Mouse (Mus musculus) G1E (cell line): ENCODE data around the gene Usp36.

Experiments
- CTCF ChIP-seq: IDR thresholded peaks from 2 replicates; pipeline ENCODE4 v1.5.1; 2012; ENCODE audit warnings: low read depth, low read length, inconsistent platforms, mixed read lengths
- GATA1 ChIP-seq: IDR thresholded peaks from 2 replicates; pipeline ENCODE4 v1.6.1; 2012; ENCODE audit warnings: borderline replicate concordance, low read length, inconsistent platforms, mixed read lengths

- TF ChIP-seq CTCF (no peak), GATA1 (no peak)
Measured at GRCm38 (mm10) chr11:118328511-118328910, 38.5 kb upstream of the Usp36 start.
